ENCODE assay signal across 8 mouse cellular contexts in genomic region chr1:165780586-165781111, GRCm38 (mm10). TPM values are rescaled to one million over a fixed set of nuclear protein-coding genes. Genes with fewer than 3 reads are reported as not detected.
DNase-seq lines count a peak whose midpoint lies in the region; ATAC-seq lines count a peak whose summit lies in the region.

No protein-coding gene starts in this region.

- no peaks in the 10 kb centered on the region; the same call in 1 of the 2 replicates for H3K4me1 ChIP-seq in lung, embryonic 15.5 days
- H3K4me1 ChIP-seq in brown adipose tissue, adult 24 weeks (ENCODE audit: control insufficient read depth, insufficient read depth, insufficient read length, low read length), result peaks cover 5% of the 10 kb centered on the region
- H3K4me1 ChIP-seq in heart, embryonic 10.5 days, result peaks cover 17% of the 10 kb centered on the region
- H3K4me1 ChIP-seq in megakaryocyte, embryonic 14.5 days, result peaks cover 27% of the 10 kb centered on the region
- H3K4me1 ChIP-seq in stomach, embryonic 15.5 days, result peaks cover 10% of the 10 kb centered on the region; the same call in 1 of the 2 replicates

- no peak overlapping the region for H3K9ac ChIP-seq in lung, embryonic 15.5 days
- no peak overlapping the region for H3K9ac ChIP-seq in stomach, embryonic 15.5 days

- peaks cover 17% of the 10 kb centered on the region; the same call in 1 of the 2 replicates for H3K27me3 ChIP-seq in lung, embryonic 15.5 days
- 0 out of 2 replicates have a peak, but pooled peaks cover 10% of the 10 kb centered on the region for H3K27me3 ChIP-seq in heart, embryonic 10.5 days (ENCODE audit: insufficient read depth, poor library complexity, severe bottlenecking)
- peaks cover 7% of the 10 kb centered on the region for H3K27me3 ChIP-seq in megakaryocyte, embryonic 14.5 days (replicated peaks)
- no peaks in the 10 kb centered on the region for H3K27me3 ChIP-seq in stomach, embryonic 15.5 days (replicated peaks)

- WGBS in lung, embryonic 15.5 days, result 6% methylated on average over 20 of the region's 20 CpGs
- WGBS in heart, embryonic 10.5 days, result 3% methylated on average over 20 of the region's 20 CpGs
- WGBS in stomach, embryonic 15.5 days, result 6% methylated on average over 20 of the region's 20 CpGs

- H3K36me3 ChIP-seq in lung, embryonic 15.5 days, result no peaks in the 10 kb centered on the region
- H3K36me3 ChIP-seq in heart, embryonic 10.5 days, result no peaks in the 10 kb centered on the region
- H3K36me3 ChIP-seq in megakaryocyte, embryonic 14.5 days (replicated peaks; ENCODE audit: low read length), result no peaks in the 10 kb centered on the region
- no peaks in the 10 kb centered on the region for H3K36me3 ChIP-seq in stomach, embryonic 15.5 days

- peak overlapping the region; percentile 31 for H3K4me3 ChIP-seq in lung, embryonic 15.5 days
- H3K4me3 ChIP-seq in brown adipose tissue, adult 24 weeks (ENCODE audit: insufficient read depth, low read depth, low read length), result peak overlapping the region; percentile 68
- peak overlapping the region; percentile 57 for H3K4me3 ChIP-seq in heart, embryonic 10.5 days
- H3K4me3 ChIP-seq in megakaryocyte, embryonic 14.5 days (replicated peaks), result peak overlapping the region; percentile 92
- H3K4me3 ChIP-seq in stomach, embryonic 15.5 days (replicated peaks), result peak overlapping the region; percentile 35

- H3K4me2 ChIP-seq in lung, embryonic 15.5 days, result peak overlapping the region; percentile 66
- peak overlapping the region; percentile 74 for H3K4me2 ChIP-seq in stomach, embryonic 15.5 days

- H3K27ac ChIP-seq in lung, embryonic 15.5 days, result no peak overlapping the region
- peak overlapping the region; percentile 95 for H3K27ac ChIP-seq in brown adipose tissue, adult 24 weeks (replicated peaks; ENCODE audit: low read depth, low read length)
- peak overlapping the region; percentile 45 for H3K27ac ChIP-seq in heart, embryonic 10.5 days
- no peak overlapping the region for H3K27ac ChIP-seq in stomach, embryonic 15.5 days

- H3K9me3 ChIP-seq in lung, embryonic 15.5 days, result no peaks in the 10 kb centered on the region
- no peaks in the 10 kb centered on the region for H3K9me3 ChIP-seq in heart, embryonic 10.5 days
- no peaks in the 10 kb centered on the region for H3K9me3 ChIP-seq in megakaryocyte, embryonic 14.5 days
- H3K9me3 ChIP-seq in stomach, embryonic 15.5 days, result no peaks in the 10 kb centered on the region

- peak; percentile 62; the same call in 1 of the 2 replicates for ATAC-seq in lung, embryonic 15.5 days (ENCODE audit: borderline replicate concordance, extremely low read depth, low FRiP score, low TSS enrichment)
- ATAC-seq in stomach, embryonic 15.5 days (ENCODE audit: insufficient read depth, low FRiP score, low read depth), result peak; percentile 36; the same call in 1 of the 2 replicates

- DNase-seq in lung, postnatal 25 days (ENCODE audit: low spot score), result no peak
- no peak for DNase-seq in heart, embryonic 10.5 days (ENCODE audit: low spot score)
- DNase-seq in kidney, adult 9 months, result peak; percentile 63
- no peak for DNase-seq in ovary, postnatal 10 days (ENCODE audit: low spot score)

RNA-seq across cellular contexts. Expression of gene Cd247, which starts 7.8 kb away (rescaled TPM):
- polyA plus RNA-seq in lung, embryonic 15.5 days (2015; fragmentation: Nextera tagmentation; extraction: Ambion mirVana), result 1.3 and 2.6 TPM in 2 replicates
- 1.3 and 3.3 TPM in 2 replicates for polyA plus RNA-seq in brown adipose tissue, adult 24 weeks (2012; ENCODE audit: insufficient read depth, insufficient read length, missing spikeins)
- 0.23 and 0.38 TPM in 2 replicates for polyA plus RNA-seq in heart, embryonic 10.5 days (2016; fragmentation: Nextera tagmentation; extraction: Ambion mirVana)
- not detected in 2 replicates for polyA plus RNA-seq in megakaryocyte, embryonic 14.5 days (2012; ENCODE audit: insufficient read depth, low replicate concordance)
- 0.55 and 0.73 TPM in 2 replicates for polyA plus RNA-seq in stomach, embryonic 15.5 days (2015; fragmentation: Nextera tagmentation; extraction: Ambion mirVana)

RNA-seq across cellular contexts. Expression of gene Creg1, which starts 17.1 kb away (rescaled TPM):
- 66.3 and 74.9 TPM in 2 replicates for polyA plus RNA-seq in lung, embryonic 15.5 days (2015; fragmentation: Nextera tagmentation; extraction: Ambion mirVana)
- 82.8 and 109 TPM in 2 replicates for polyA plus RNA-seq in brown adipose tissue, adult 24 weeks (2012; ENCODE audit: insufficient read depth, insufficient read length, missing spikeins)
- polyA plus RNA-seq in heart, embryonic 10.5 days (2016; fragmentation: Nextera tagmentation; extraction: Ambion mirVana), result 76.2 and 85.1 TPM in 2 replicates
- 254 and 485 TPM in 2 replicates for polyA plus RNA-seq in megakaryocyte, embryonic 14.5 days (2012; ENCODE audit: insufficient read depth, low replicate concordance)
- polyA plus RNA-seq in stomach, embryonic 15.5 days (2015; fragmentation: Nextera tagmentation; extraction: Ambion mirVana), result 107 and 111 TPM in 2 replicates

Comparison
In these comparisons a context has a peak if more than half of its experiments do, and no peak if none do; other contexts are left out.
1. H3K27ac ChIP-seq: peak in brown adipose tissue, adult 24 weeks (single experiment) and heart, embryonic 10.5 days (single experiment); none in lung, embryonic 15.5 days (single experiment) and stomach, embryonic 15.5 days (single experiment).
2. H3K4me3 ChIP-seq: peak in every context shown above with its lines; median percentile 92 in megakaryocyte, embryonic 14.5 days; 68 in brown adipose tissue, adult 24 weeks; 57 in heart, embryonic 10.5 days; 35 in stomach, embryonic 15.5 days; 31 in lung, embryonic 15.5 days.